Mouse (Mus musculus): ENCODE measurements around the gene Amdhd1.

DNA sequence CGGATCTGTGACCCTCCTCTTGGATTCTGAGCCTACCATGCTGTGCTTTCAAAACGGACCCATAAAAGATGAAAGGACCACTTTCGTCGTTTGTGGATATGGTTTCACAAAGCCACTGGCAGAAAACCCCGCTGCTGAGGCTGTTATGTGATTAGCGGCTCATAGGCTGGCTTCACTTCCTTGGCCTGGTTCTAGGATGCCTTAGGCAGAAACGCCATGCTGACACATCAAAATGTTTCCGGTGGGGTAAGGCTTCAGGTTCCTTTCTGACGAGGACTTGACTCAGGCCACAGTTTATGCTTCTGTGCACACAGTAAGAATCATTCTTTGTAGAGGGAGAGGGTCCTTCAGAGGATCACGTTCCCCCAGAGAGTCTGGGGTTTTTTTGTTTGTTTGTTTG is 39.0 kb downstream of the Amdhd1 start:
- TF ChIP-seq POLR2A (IDR thresholded peaks at IDR 0.05; ENCODE audit: insufficient read depth, low read depth, low read length) (no peak), CTCF (IDR thresholded peaks at IDR 0.05) (no peak)

All from heart, adult 2 months (tissue).